Mouse (Mus musculus) embryonic facial prominence, embryonic 14.5 days (tissue): ENCODE measurements around the gene Dnah7a. TPM values are rescaled to one million over a fixed set of nuclear protein-coding genes. Genes with fewer than 3 reads are reported as not detected.
"Not testable (repeated sequence)": the region's sequence is repeated elsewhere in the genome, so short reads cannot be mapped to it uniquely, and the experiment has no call there.

Experiments used
- ATAC-seq: fragments of 200-750 bp; cut with Nextera tagmentation; 2 replicates; pipeline ENCODE4 v1.8.0; 2017; ENCODE audit warnings: low read depth, moderate number of reproducible peaks, moderate TSS enrichment
- DNase-seq: peaks from one replicate; pipeline ENCODE4 v3.0.0-alpha.2; 2015; ENCODE audit warnings: low spot score
- H3K27ac ChIP-seq: fragments of 300-500 bp; sonication (generic); replicated peaks from 2 replicates; pipeline ENCODE4 v1.5.1; 2014; ENCODE audit warnings: low read depth, mild to moderate bottlenecking, low read length, moderate library complexity
- H3K27me3 ChIP-seq: fragments of 300-500 bp; sonication (generic); replicated peaks from 2 replicates; pipeline ENCODE4 v1.6.1; 2014; ENCODE audit warnings: low read length; ENCODE audit not compliant: control insufficient read depth, insufficient read depth
- H3K36me3 ChIP-seq: fragments of 300-500 bp; sonication (generic); 2 replicates; pipeline ENCODE4 v1.6.1; 2014; ENCODE audit warnings: low read length, mixed read lengths; ENCODE audit not compliant: control insufficient read depth, insufficient read depth
- H3K4me1 ChIP-seq: fragments of 300-500 bp; sonication (generic); 2 replicates; pipeline ENCODE4 v1.6.1; 2014; ENCODE audit warnings: antibody characterized with exemption, low read length; ENCODE audit not compliant: control insufficient read depth, insufficient read depth
- H3K4me2 ChIP-seq: fragments of 300-500 bp; sonication (generic); 2 replicates; pipeline ENCODE4 v1.6.1; 2014; ENCODE audit warnings: low read depth, mild to moderate bottlenecking, low read length, moderate library complexity, mixed read lengths
- H3K4me3 ChIP-seq: fragments of 300-500 bp; sonication (generic); 2 replicates; pipeline ENCODE4 v1.5.1; 2014; ENCODE audit warnings: low read depth, mild to moderate bottlenecking, low read length
- H3K9ac ChIP-seq: fragments of 300-500 bp; sonication (generic); 2 replicates; pipeline ENCODE4 v1.6.1; 2014; ENCODE audit warnings: low read depth, mild to moderate bottlenecking, low read length, moderate library complexity, mixed read lengths
- H3K9me3 ChIP-seq: fragments of 300-500 bp; sonication (generic); 2 replicates; pipeline ENCODE4 v1.6.1; 2016; ENCODE audit warnings: low read length; ENCODE audit not compliant: control insufficient read depth
- WGBS: fragments of 180-500 bp; shearing (Covaris S2); extraction: QIAGEN DNeasy Blood & Tissue Kit; methylation state at CpG from one replicate; pipeline ENCODE4 v1.1.7; 2014; 5-methylcytosine and 5-hydroxymethylcytosine counted together
- polyA plus RNA-seq: library from polyadenylated mRNA; unstranded; fragments of >200 nt; fragmentation: Nextera tagmentation; extraction: Ambion mirVana; gene quantifications from 2 replicates; pipeline ENCODE4 v1.2.1, GENCODE M21; 2014

Gene Dnah7a
- polyA plus RNA-seq, 1 experiment from 2014 or later, result 1.8 TPM

DNA sequence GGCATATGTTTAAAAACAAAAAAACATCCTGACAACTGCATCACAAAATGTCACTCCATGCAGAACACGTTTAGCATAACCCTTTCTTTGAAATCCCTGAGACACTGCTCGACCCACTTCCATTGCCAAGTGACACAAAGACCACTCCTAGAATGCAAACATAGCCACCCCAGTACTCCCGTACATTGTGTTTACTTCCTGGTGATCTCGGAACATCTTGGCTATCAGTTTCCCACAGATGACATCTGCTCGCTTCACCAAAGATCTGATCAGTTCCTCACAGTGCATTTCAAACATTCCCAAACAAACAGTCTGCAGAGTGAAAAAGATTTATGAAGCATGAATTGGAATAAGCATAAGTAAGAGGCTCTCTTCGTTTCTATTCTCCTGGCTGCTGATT, 76.6 kb downstream of the Dnah7a start:
- H3K9ac ChIP-seq, result no peak overlapping the region
- H3K36me3 ChIP-seq, result no peaks in the 10 kb centered on the region
- no peak overlapping the region for H3K27ac ChIP-seq
- 52% methylated on average over 6 of the region's 6 CpGs for WGBS
- no peak for ATAC-seq
- no peaks in the 10 kb centered on the region for H3K27me3 ChIP-seq
- no peak for DNase-seq
- H3K4me2 ChIP-seq, result no peak overlapping the region
- no peaks in the 10 kb centered on the region for H3K9me3 ChIP-seq
- no peaks in the 10 kb centered on the region for H3K4me1 ChIP-seq
- H3K4me3 ChIP-seq, result no peak overlapping the region

DNA sequence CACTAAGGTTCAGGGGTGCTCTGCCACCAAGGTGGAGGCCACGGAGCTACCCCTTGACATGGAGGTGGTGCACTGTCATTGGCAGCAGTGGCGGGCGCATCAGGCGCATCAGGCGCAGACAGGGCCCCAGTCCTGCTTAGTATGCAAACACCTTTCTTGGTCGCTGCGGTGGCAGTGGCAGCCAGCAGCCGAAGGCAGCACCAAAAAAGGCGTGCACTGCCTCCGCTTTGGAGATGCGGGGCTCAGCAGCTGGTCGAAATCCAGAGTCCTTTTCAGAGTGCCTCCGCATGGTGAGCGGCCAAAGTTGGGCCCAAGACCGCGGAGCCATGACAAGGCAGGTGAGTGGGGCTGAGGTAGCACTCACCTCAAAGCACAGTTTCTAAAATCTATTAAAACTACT, 93.1 kb downstream of the Dnah7a start:
- 92% methylated on average over 16 of the region's 16 CpGs for WGBS
- no peak overlapping the region for H3K9ac ChIP-seq
- no peak for ATAC-seq

DNA sequence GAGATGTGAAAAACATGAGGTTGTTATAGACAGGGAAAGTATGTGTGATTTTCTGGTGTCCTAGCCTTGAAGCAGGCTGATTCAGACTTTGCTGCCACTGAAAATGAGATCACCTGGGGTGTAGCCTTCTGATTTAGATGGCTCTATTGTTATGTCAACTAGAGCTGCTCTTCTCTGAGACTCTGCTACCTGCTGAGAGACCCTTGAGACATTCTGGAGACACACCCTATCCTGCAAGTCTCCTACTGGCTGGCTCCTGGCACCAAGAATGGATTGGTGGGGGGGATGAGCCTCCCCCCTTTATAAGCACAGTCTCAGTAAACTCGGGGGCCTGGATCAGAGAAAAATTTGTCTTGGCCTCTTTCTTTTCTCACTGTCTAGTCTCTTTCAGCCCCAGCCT, 125.3 kb downstream of the Dnah7a start:
- H3K9me3 ChIP-seq, H3K36me3 ChIP-seq, DNase-seq, H3K27ac ChIP-seq, H3K27me3 ChIP-seq, H3K4me1 ChIP-seq, H3K4me3 ChIP-seq, H3K4me2 ChIP-seq, H3K9ac ChIP-seq, ATAC-seq: not testable (repeated sequence)
- WGBS, result 13% methylated on average over 1 of the region's 1 CpGs

More for the DNA sequence above, 93.1 kb downstream of the Dnah7a start:
- Histone ChIP-seq H3K4me2 (no peak overlapping the region), H3K9me3 (peaks cover 7% of the 10 kb centered on the region), H3K4me3 (no peak overlapping the region), H3K4me1 (no peaks in the 10 kb centered on the region), H3K27ac (no peak overlapping the region), H3K27me3 (no peaks in the 10 kb centered on the region), H3K36me3 (no peaks in the 10 kb centered on the region)
- no peak for DNase-seq

DNA sequence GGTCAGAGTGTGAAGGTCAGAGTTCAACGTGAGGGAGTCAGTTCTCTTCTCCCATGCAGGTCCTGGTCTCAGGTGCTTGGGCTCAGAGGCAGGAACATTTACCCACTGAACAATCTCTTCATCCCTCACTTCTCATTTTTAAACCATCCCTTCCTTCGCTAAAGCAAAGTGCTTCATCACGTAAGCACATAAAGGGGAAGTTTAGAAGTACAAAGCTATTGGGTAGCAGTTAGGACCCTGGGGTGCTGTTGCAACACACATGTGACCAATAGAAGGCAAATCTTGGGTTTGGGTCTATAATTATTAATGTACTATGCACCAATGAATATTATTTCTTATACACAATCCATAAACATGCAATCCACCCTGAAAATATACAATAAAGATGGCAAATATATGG, 148.7 kb downstream of the Dnah7a start:
- DNase-seq, H3K27me3 ChIP-seq, H3K4me3 ChIP-seq, H3K9me3 ChIP-seq, H3K36me3 ChIP-seq, H3K27ac ChIP-seq, H3K4me2 ChIP-seq, H3K4me1 ChIP-seq, ATAC-seq, H3K9ac ChIP-seq: not testable (repeated sequence)
- 91% methylated on average over 3 of the region's 3 CpGs for WGBS

DNA sequence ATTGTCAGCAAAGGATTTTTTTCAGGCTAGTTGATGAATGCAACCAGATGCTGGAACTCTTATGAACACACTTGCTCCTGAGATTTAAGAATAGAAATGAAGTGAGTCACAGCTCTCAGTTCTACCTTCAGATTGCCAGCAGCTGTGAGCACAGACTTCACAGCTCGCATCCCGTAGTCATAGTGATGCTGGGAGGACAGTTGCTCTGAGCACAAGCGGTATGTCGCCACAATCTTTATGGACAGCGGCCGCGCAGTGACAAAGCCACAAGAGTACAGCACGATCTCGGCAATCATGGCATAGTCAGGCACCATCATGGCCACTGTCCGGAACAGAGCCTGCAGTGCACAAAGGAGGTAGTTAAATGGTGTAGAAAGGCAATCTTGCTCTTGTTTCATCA, 159.6 kb downstream of the Dnah7a start:
- ATAC-seq, H3K4me3 ChIP-seq, H3K27me3 ChIP-seq, DNase-seq, H3K36me3 ChIP-seq, H3K27ac ChIP-seq, H3K9ac ChIP-seq, H3K9me3 ChIP-seq, H3K4me2 ChIP-seq, H3K4me1 ChIP-seq: not testable (repeated sequence)
- 90% methylated on average over 10 of the region's 10 CpGs for WGBS

DNA sequence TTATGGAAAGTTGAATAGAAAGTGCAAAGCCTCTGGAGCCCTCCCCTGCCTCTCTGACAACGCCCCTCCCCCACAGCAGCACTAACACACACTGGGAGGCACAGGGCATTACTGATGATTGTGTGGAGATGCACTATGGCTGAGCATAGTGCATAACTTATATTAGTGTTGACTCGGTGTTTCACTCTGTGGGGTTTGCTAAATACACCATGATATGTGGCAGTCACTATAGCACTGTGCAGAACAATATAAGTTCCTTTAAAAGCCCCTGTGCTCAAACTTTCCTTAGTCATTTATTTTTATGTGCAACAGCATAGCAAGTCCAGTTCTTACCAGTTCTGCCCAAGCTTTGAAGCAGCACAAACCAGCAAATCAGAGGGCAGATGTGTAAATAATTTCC, 168.2 kb downstream of the Dnah7a start:
- H3K4me1 ChIP-seq, H3K4me2 ChIP-seq, H3K36me3 ChIP-seq, ATAC-seq, H3K4me3 ChIP-seq, H3K27ac ChIP-seq, H3K9ac ChIP-seq, H3K27me3 ChIP-seq, DNase-seq, H3K9me3 ChIP-seq: not testable (repeated sequence)
- 42% methylated on average over 1 of the region's 2 CpGs for WGBS

DNA sequence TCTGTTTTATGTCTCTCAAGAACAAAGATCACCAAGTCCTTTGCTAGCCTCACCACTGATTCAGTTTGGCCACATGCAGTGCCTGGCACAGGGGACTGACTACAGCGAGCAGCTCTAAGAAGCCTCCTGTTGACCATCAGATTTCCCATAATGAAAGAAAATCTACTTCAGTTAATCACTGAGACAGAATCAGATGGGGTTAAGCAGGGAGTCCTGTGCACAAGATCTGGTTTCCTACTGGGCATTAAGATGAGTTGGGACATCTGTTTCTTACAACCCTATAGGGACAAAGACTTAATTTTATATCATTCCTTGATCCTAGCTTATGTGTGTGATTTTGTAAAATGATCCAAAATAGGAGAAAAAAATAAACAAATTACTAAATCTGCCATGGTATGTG, 171.8 kb downstream of the Dnah7a start:
- DNase-seq, H3K4me1 ChIP-seq, H3K9me3 ChIP-seq, H3K27me3 ChIP-seq, H3K4me2 ChIP-seq, H3K27ac ChIP-seq, H3K9ac ChIP-seq, ATAC-seq, H3K36me3 ChIP-seq, H3K4me3 ChIP-seq: not testable (repeated sequence)
- WGBS, result 64% methylated on average over 1 of the region's 1 CpGs

DNA sequence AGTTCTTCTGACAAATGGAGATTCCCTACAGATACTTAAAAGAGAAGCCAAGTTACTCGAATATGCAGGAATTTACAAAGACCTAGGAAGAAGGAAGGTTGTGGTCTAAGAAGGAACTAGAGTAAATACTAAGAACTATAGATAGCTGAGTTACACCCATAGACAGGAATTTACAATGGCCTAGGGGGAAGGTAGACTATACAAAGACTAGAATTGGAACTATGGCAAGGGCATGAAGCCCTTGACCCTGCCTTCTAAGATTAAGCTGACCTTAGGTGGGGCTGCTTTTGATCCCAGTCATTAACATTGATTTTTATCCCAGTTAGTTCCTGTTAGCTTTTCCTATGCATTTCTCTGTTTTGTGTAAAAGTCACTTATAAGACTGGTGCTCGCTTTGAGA, 180.6 kb downstream of the Dnah7a start:
- not testable (repeated sequence) for H3K4me3 ChIP-seq, H3K4me1 ChIP-seq, H3K9me3 ChIP-seq, H3K36me3 ChIP-seq, ATAC-seq, DNase-seq, H3K9ac ChIP-seq, H3K27me3 ChIP-seq, H3K4me2 ChIP-seq, H3K27ac ChIP-seq
- WGBS, result 66% methylated on average over 2 of the region's 2 CpGs

DNA sequence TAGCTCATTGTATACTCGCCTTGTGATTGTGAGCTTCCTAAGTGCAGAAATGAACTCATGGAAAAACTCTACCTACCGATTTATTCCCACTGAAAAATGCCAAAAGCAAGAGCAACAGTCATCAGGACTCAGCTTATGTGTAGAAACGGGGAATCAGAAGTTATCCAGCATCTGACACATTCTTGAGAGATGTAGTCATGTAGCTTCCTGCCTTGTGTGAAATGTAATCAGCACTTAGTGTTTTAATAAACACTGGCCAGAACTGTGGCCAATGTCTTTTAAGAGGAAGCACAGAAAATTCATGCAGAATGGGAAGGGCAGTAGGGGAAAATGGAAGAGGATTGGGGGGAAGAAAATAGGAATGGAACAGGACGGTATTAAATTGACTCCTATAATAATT, 232.9 kb downstream of the Dnah7a start:
- H3K36me3 ChIP-seq, result no peaks in the 10 kb centered on the region
- no peaks in the 10 kb centered on the region for H3K4me1 ChIP-seq
- H3K9me3 ChIP-seq, result no peaks in the 10 kb centered on the region
- ATAC-seq (no peak), DNase-seq (no peak)
- no peaks in the 10 kb centered on the region for H3K27me3 ChIP-seq
- 71% methylated on average over 4 of the region's 4 CpGs for WGBS
- no peak overlapping the region for H3K9ac ChIP-seq
- H3K27ac ChIP-seq, result no peak overlapping the region
- no peak overlapping the region for H3K4me2 ChIP-seq
- H3K4me3 ChIP-seq, result no peak overlapping the region
